Mouse (Mus musculus) liver, embryonic 14.5 days (tissue): ENCODE measurements around the gene Map4k3. TPM values are rescaled to one million over a fixed set of nuclear protein-coding genes. Genes with fewer than 3 reads are reported as not detected.
A peak's percentile ranks its signal among the peaks of the same experiment; 100 is the strongest.

Source experiments
- ATAC-seq: fragments of 200-750 bp; cut with Nextera tagmentation; 2 replicates; pipeline ENCODE4 v1.8.0; 2017; ENCODE audit warnings: moderate number of reproducible peaks, mild to moderate bottlenecking, moderate library complexity; ENCODE audit not compliant: insufficient read depth
- DNase-seq, 3 experiments: peaks; one replicate each; pipeline ENCODE4 v3.0.0-alpha.2; 2012 to 2013; ENCODE audit warnings: low read depth in 3 of 3, low spot score in 3 of 3
- H3K27ac ChIP-seq: fragments of 300-500 bp; sonication (generic); 2 replicates; pipeline ENCODE4 v1.5.1; 2014; ENCODE audit warnings: moderate library complexity, mild to moderate bottlenecking, control low read depth, inconsistent platforms
- H3K27me3 ChIP-seq: fragments of 300-500 bp; sonication (generic); 2 replicates; pipeline ENCODE4 v1.6.1; 2014; ENCODE audit warnings: mild to moderate bottlenecking, low read length, moderate library complexity; ENCODE audit not compliant: control insufficient read depth, insufficient read depth
- H3K36me3 ChIP-seq: fragments of 300-500 bp; sonication (generic); replicated peaks from 2 replicates; pipeline ENCODE4 v1.6.1; 2014; ENCODE audit warnings: low read depth; ENCODE audit not compliant: control insufficient read depth, insufficient read depth
- H3K4me1 ChIP-seq, 2 experiments: fragments of 200-500 bp in 1 of 2; fragments of 300-500 bp in 1 of 2; sonication (generic) in 1 of 2; replicated peaks; 2 replicates each; pipeline ENCODE4 v1.6.1; 2012 to 2014; ENCODE audit warnings: antibody characterized with exemption in 1 of 2, inconsistent platforms in 1 of 2, low read length in 1 of 2; ENCODE audit not compliant: control insufficient read depth in 2 of 2, insufficient read depth in 2 of 2
- H3K4me2 ChIP-seq: fragments of 300-500 bp; sonication (generic); 2 replicates; pipeline ENCODE4 v1.6.1; 2014; ENCODE audit warnings: low read depth, mild to moderate bottlenecking, control low read depth, moderate library complexity
- H3K4me3 ChIP-seq, 2 experiments: fragments of 200-500 bp in 1 of 2; fragments of 300-500 bp in 1 of 2; sonication (generic) in 1 of 2; 2 replicates each; pipeline ENCODE4 v1.5.1; 2012 to 2014; ENCODE audit warnings: low read depth in 2 of 2, low read length in 2 of 2, mild to moderate bottlenecking in 2 of 2, control low read depth in 1 of 2, inconsistent platforms in 1 of 2, moderate library complexity in 1 of 2; ENCODE audit not compliant: insufficient read depth in 1 of 2
- H3K9ac ChIP-seq: fragments of 300-500 bp; sonication (generic); replicated peaks from 2 replicates; pipeline ENCODE4 v1.6.1; 2014; ENCODE audit warnings: mild to moderate bottlenecking, control low read depth, moderate library complexity
- H3K9me3 ChIP-seq: fragments of 300-500 bp; sonication (generic); 2 replicates; pipeline ENCODE4 v1.6.1; 2016; ENCODE audit warnings: low read length, mixed read lengths; ENCODE audit not compliant: control insufficient read depth
- CTCF ChIP-seq: IDR thresholded peaks from 2 replicates; pipeline ENCODE4 v1.5.1; 2016; ENCODE audit warnings: antibody characterized with exemption, low read depth, control low read depth
- EP300 ChIP-seq: IDR thresholded peaks from 2 replicates; pipeline ENCODE4 v1.6.1; 2016; ENCODE audit warnings: antibody characterized with exemption, low read depth
- WGBS: fragments of 180-500 bp; shearing (Covaris S2); extraction: QIAGEN DNeasy Blood & Tissue Kit; methylation state at CpG from one replicate; pipeline ENCODE4 v1.1.7; 2014; ENCODE audit not compliant: insufficient replicate concordance; 5-methylcytosine and 5-hydroxymethylcytosine counted together
- polyA plus RNA-seq, 2 experiments: library from polyadenylated mRNA; depleted of rRNA in 1 of 2; stranded (reverse) in 1 of 2; unstranded in 1 of 2; fragments of >200 nt; fragmentation: Nextera tagmentation in 1 of 2; extraction: Ambion mirVana in 1 of 2; gene quantifications; 2 replicates each; pipeline versions ENCODE4 v1.2.1 to v1.2.3; 2012 to 2014

The Map4k3 gene
- polyA plus RNA-seq, 2 experiments: 4.0 to 4.3 TPM

DNA sequence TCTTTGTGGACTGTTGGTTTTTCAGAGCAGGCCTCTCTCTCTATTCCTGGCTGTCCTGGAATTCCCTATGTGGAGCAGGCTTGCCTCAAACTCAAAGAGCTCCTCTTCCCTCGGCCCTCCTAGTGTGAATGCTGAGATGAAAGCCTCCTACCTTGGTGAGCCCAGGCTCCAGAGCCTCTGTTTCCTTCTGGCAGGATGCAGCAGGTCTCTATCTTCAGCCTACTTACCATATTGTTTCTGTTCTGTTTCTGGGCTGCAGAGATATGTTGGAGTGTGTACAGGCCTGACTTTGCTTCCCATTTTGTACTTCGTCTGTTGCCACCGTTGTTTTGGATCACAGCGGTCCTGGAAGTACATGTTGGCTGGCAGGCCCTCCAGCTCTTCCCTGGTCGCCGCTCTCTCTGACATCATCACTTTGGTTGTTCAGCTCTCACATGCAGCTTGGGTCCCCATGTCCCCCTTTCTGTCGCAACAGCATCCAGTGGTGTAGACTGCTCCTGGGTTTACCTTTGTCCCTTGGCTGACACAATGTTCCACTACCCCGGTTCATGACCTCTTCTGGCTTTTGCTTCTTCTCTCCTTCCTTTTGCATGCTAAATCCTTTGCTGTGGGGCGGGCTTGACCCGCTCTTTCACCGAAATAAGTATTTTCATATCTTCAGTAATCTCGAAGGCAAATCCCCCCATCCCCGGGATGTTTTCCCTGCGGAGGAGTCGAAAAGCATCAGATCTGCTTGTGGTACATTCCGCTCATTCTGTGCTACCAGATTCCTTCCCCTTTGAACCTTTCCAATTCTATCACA is 32.3 kb upstream of the Map4k3 start:
- WGBS: 71% methylated on average over 16 of the region's 16 CpGs
- no peaks in the 10 kb centered on the region for H3K36me3 ChIP-seq
- H3K4me3 ChIP-seq: no peak overlapping the region
- no peak overlapping the region for H3K27ac ChIP-seq
- peak; percentile 45; the same call in 1 of the 2 replicates for ATAC-seq
- peaks cover 0 to 7% of the 10 kb centered on the region in 2 experiments; a peak in 2 of 4 replicates for H3K4me1 ChIP-seq
- H3K4me2 ChIP-seq: no peak overlapping the region
- no peaks in the 10 kb centered on the region for H3K27me3 ChIP-seq
- TF ChIP-seq CTCF: no peak
- no peak for TF ChIP-seq EP300
- H3K9ac ChIP-seq: no peak overlapping the region
- DNase-seq: no peak
- H3K9me3 ChIP-seq: no peaks in the 10 kb centered on the region

DNA sequence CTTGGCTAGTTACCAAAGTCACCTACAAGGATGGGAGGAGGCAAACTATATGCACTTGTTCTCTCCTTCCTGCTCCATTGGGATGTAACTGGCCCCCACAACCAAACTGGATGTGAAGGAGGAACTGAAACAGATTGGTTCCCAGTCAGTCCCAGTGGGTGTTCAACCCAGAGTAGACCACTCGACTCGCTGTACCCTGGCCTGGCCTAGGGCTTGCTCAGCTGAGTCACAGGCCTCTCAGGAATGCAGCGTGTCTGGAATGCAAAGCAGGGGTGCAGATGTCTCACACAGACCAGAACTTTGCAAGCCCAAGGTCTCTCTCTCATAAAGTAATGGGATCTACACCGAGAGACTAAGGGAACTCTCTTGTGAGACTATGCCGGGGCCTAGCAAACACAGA is 27.8 kb upstream of the Map4k3 start:
- H3K4me2 ChIP-seq: no peak overlapping the region
- H3K36me3 ChIP-seq: no peaks in the 10 kb centered on the region
- H3K4me3 ChIP-seq: no peak overlapping the region
- DNase-seq: no peak
- 68% methylated on average over 5 of the region's 5 CpGs for WGBS
- no peak overlapping the region for H3K9ac ChIP-seq
- no peak for ATAC-seq
- no peak overlapping the region for H3K27ac ChIP-seq
- H3K9me3 ChIP-seq: no peaks in the 10 kb centered on the region
- TF ChIP-seq EP300: no peak
- TF ChIP-seq CTCF: no peak
- H3K27me3 ChIP-seq: no peaks in the 10 kb centered on the region
- no peaks in the 10 kb centered on the region; a peak in 1 of 4 replicates for H3K4me1 ChIP-seq

DNA sequence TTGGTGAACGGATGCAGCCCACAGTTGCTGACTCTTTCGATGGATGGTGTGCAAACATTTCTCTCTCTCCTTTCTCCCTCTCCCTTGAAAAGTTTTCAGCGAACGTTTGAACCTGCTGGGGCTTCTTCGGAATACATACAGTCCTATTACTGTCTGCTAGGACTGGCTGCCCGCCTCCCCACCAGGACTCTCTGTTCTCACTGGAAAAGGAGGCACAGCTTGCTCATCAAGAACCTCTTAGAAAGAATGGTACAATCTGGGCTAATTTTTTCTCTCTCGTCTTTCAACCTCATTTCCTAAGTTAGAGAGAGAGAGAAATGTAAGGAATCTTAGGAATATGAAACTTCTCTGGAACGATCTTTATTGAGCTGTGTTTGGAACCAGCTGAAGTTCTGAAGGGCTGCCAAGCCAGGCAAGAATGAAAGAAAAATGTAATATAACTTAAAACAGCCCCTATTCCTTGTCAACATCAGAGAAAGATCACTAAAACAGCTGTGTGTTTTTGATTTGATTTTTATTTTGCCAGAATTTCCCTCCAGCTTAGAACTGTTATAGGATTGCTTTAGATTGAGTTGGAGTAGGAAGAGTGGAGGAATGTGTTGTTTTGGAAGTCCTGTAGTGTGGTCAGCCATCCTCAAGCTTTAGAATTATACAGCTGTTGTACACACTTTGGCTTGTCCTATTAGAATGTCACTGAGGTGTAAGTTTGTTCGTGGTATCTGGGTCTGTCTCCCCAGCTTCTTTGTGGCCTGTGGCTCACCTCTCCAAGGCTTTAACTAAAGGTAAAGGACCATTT is 27.0 kb upstream of the Map4k3 start:
- no peak for ATAC-seq

DNA sequence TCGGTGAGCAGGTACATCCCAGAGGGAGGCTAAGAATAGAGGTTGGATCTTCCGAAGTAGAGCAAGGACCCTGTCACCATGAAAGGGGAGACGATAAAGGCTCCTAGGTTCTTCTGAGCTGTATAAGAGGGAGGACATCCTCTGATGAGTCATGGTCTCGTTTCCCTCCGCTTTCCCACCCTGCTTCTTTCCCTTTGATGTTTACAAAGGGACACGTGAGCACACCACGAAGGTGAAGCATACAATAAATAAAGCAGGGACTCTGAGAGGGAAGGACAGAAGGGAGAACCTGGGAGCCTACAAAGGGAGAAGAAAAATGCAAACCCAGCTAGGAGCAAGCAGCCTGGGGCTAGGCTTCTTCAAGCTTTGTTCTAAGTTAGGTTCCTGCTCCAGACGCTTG is 26.3 kb upstream of the Map4k3 start:
- WGBS: 31% methylated on average over 8 of the region's 8 CpGs
- Histone ChIP-seq H3K4me3 (no peak overlapping the region), H3K4me1 (no peaks in the 10 kb centered on the region), H3K9me3 (no peaks in the 10 kb centered on the region), H3K27me3 (no peaks in the 10 kb centered on the region), H3K36me3 (no peaks in the 10 kb centered on the region), H3K4me2 (no peak overlapping the region), H3K27ac (no peak overlapping the region), H3K9ac (no peak overlapping the region)
- no peak for TF ChIP-seq CTCF
- no peak for TF ChIP-seq EP300
- DNase-seq (no peak), ATAC-seq (no peak)

More for the DNA sequence above, 27.0 kb upstream of the Map4k3 start:
- Histone ChIP-seq H3K9me3 (no peaks in the 10 kb centered on the region), H3K36me3 (no peaks in the 10 kb centered on the region), H3K9ac (no peak overlapping the region), H3K4me2 (no peak overlapping the region), H3K4me3 (no peak overlapping the region), H3K27ac (no peak overlapping the region), H3K4me1 (no peaks in the 10 kb centered on the region), H3K27me3 (no peaks in the 10 kb centered on the region)
- DNase-seq: no peak
- WGBS: 57% methylated on average over 9 of the region's 9 CpGs
- TF ChIP-seq EP300: no peak
- TF ChIP-seq CTCF: no peak

GRCm38 (mm10) chr17:80752466-80752865 is 24.2 kb upstream of the Map4k3 start:
- Histone ChIP-seq H3K4me3 (no peak overlapping the region), H3K27ac (no peak overlapping the region), H3K4me1 (no peaks in the 10 kb centered on the region), H3K4me2 (no peak overlapping the region), H3K9me3 (no peaks in the 10 kb centered on the region), H3K9ac (no peak overlapping the region), H3K36me3 (no peaks in the 10 kb centered on the region), H3K27me3 (no peaks in the 10 kb centered on the region)
- no peak for DNase-seq
- ATAC-seq: no peak
- TF ChIP-seq CTCF (no peak), EP300 (no peak)
- 28% methylated on average over 1 of the region's 1 CpGs for WGBS
